Mouse (Mus musculus) olfactory bulb, adult 2 months (tissue): ENCODE measurements around the gene Vmn1r34. TPM values are rescaled to one million over a fixed set of nuclear protein-coding genes. Genes with fewer than 3 reads are reported as not detected.
"Not testable (repeated sequence)": the region's sequence is repeated elsewhere in the genome, so short reads cannot be mapped to it uniquely, and the experiment has no call there.

Experiments used
- H3K27ac ChIP-seq: fragments of 200-500 bp; 2 replicates; pipeline ENCODE4 v1.5.1; 2012; ENCODE audit warnings: low read depth, low read length; ENCODE audit not compliant: insufficient read depth
- H3K4me1 ChIP-seq: fragments of 200-500 bp; 2 replicates; pipeline ENCODE4 v1.6.1; 2012; ENCODE audit warnings: low read length; ENCODE audit not compliant: control insufficient read depth, insufficient read depth
- H3K4me3 ChIP-seq: fragments of 200-500 bp; 2 replicates; pipeline ENCODE4 v1.5.1; 2012; ENCODE audit warnings: mild to moderate bottlenecking, low read depth, low read length, moderate library complexity; ENCODE audit not compliant: insufficient read depth
- CTCF ChIP-seq: fragments of 200-500 bp; IDR thresholded peaks from 2 replicates; pipeline ENCODE4 v1.5.1; 2012; ENCODE audit warnings: low read depth, mild to moderate bottlenecking, low read length, moderate library complexity; ENCODE audit not compliant: insufficient read depth
- POLR2A ChIP-seq: fragments of 200-500 bp; IDR thresholded peaks from 2 replicates; pipeline ENCODE4 v1.6.1; 2012; ENCODE audit warnings: mild to moderate bottlenecking, low read depth, low read length, moderate library complexity; ENCODE audit not compliant: insufficient read depth
- WGBS: fragments of 180-500 bp; shearing (Covaris S2); methylation state at CpG from one replicate; pipeline ENCODE4 v1.1.7; 2018; 5-methylcytosine and 5-hydroxymethylcytosine counted together
- polyA plus RNA-seq: library from polyadenylated mRNA; stranded (reverse); fragments of >200 nt; gene quantifications from 2 replicates; pipeline ENCODE4 v1.2.4, GENCODE M21; 2012; ENCODE audit warnings: low replicate concordance; ENCODE audit not compliant: missing spikeins, insufficient read depth, insufficient read length

The Vmn1r34 gene
- not detected in 2 replicates for polyA plus RNA-seq

DNA sequence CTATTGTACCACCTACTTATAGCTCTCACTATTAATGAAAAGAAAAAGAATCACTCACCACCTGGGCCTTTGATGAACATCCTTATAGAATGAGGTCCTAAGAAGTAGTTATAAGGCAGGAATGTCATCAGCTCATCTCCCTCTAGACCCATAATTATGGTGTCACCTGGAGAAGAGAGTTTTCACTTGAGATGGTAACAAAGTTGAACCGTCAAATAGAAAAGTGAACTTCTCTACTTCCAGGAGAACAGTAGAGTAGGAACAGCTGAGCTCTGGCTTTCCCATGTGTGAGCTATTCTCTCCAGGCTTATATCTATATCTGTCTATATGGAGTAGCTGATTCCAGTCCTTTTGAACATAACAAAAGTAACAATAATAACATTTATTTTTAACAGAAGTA is at the start of gene Vmn1r34:
Gene Vmn1r34 (minus strand): TSS at position 101 of the 400 bp plus-strand sequence.
- H3K27ac ChIP-seq: no peak within 1 kb of the TSS
- H3K4me1 ChIP-seq: no peaks in the 10 kb centered on the region
- H3K4me3 ChIP-seq: no peak within 1 kb of the TSS
- TF ChIP-seq CTCF: no peak
- TF ChIP-seq POLR2A: no peak
- 85% methylated on average over 1 of the region's 1 CpGs for WGBS

- TF ChIP-seq POLR2A (no peak), CTCF (no peak)
- Histone ChIP-seq H3K4me3 (no peak within 1 kb of the TSS), H3K27ac (no peak within 1 kb of the TSS), H3K4me1 (no peaks in the 10 kb centered on the region)
- 88% methylated on average over 3 of the region's 3 CpGs for WGBS
Observed at GRCm38 (mm10) chr6:66685806-66686205, 42.1 kb upstream of the Vmn1r34 start, which contains the start of gene Vmn1r35. Gene Vmn1r35, minus strand, starts transcription at chr6:66685906.

DNA sequence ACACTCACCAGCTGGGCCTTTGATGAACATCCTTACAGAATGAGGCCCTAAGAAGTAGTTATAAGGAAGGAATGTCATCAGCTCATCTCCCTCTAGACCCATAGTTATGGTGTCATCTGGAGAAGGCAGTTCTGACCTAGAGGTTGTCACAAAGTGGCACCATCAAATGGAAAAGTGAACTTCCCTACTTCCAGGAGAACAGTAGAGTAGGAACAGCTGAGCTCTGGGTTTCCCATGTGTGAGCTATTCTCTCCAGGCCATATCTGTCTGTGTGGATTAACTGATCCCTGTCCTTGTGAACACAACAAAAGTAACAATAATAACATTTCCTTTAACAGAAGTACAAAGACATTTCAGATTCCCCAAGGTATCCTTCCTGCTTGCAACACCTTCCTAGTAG is 25.5 kb downstream of the Vmn1r34 start, which contains the start of gene Vmn1r33:
Gene Vmn1r33 (minus strand): TSS at position 101 of the 400 bp plus-strand sequence.
- not testable (repeated sequence) for H3K4me1 ChIP-seq, H3K27ac ChIP-seq, H3K4me3 ChIP-seq

DNA sequence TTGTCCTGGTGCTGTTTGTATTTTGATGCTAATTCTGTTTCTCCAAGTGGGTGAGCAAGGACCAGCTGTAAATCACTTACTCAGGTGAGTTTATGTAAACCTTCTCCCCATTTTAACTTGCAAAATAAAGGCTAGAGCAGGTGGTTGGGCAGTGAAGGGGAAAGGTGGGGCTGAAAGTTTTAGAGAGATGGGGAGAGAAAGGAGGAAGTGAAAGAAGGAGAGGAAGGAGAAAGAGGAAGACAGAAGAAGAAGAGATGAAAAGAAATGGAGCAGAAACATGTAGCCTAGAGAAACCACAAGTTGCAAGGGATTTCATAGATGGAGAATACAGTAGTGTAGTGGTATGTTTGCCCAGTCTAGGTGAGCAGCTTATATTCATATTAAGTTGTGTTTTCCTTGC is 47.9 kb downstream of the Vmn1r34 start:
- Histone ChIP-seq H3K4me1 (no peaks in the 10 kb centered on the region), H3K27ac (no peak overlapping the region), H3K4me3 (no peak overlapping the region)
- TF ChIP-seq POLR2A: no peak

Other genes with a start within 250 kb of the Vmn1r34 start
- gene Mad2l1, start 108.5 kb downstream of the Vmn1r34 start, polyA plus RNA-seq: not detected in 2 replicates
- not detected in 2 replicates for gene Vmn1r32, start 83.8 kb downstream of the Vmn1r34 start, polyA plus RNA-seq
- not detected in 2 replicates for gene Vmn1r33, start 25.6 kb downstream of the Vmn1r34 start, polyA plus RNA-seq
- gene Vmn1r35, start 42.0 kb upstream of the Vmn1r34 start, polyA plus RNA-seq: not detected in 2 replicates
- not detected in 2 replicates for gene Vmn1r36, start 75.3 kb upstream of the Vmn1r34 start, polyA plus RNA-seq
- not detected in 2 replicates for gene Vmn1r37, start 85.5 kb upstream of the Vmn1r34 start, polyA plus RNA-seq
- gene Vmn1r38, start 138.7 kb upstream of the Vmn1r34 start, polyA plus RNA-seq: not detected in 2 replicates
- gene Vmn1r39, start 166.7 kb upstream of the Vmn1r34 start, polyA plus RNA-seq: not detected in 2 replicates